Mouse (Mus musculus) kidney, postnatal 4 days (tissue): ENCODE data around the gene Eif4e1b.
A peak's percentile ranks its signal among the peaks of the same experiment; 100 is the strongest.

Source experiments
- DNase-seq, 2 experiments: peaks; one replicate each; pipeline ENCODE4 v3.0.0; 2021; ENCODE audit warnings: mixed read lengths in 2 of 2

Gene Eif4e1b

DNA sequence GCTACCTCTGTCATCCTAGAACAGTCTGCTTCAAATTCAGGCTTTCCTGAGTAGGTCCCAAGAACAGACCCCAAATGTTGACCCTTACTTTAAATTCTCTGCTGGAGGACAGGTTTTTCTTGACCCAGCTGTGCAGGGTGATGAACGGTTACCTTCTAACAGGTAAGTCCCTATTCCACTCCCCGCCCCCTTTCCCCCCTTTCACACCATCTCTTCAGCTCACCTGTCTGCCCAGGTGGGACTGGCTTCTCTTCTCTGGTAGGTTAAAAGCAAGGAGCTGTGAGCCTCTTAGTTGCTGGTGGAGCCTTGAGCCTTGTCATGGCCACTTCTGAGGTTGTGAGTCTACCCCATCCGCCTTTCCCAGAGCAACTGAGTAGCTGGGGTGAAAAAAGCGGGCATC, at the start of gene Eif4e1b:
TSS of gene Eif4e1b (plus strand) at position 301 of the 400 bp plus-strand sequence.
- DNase-seq, result no peak

DNA sequence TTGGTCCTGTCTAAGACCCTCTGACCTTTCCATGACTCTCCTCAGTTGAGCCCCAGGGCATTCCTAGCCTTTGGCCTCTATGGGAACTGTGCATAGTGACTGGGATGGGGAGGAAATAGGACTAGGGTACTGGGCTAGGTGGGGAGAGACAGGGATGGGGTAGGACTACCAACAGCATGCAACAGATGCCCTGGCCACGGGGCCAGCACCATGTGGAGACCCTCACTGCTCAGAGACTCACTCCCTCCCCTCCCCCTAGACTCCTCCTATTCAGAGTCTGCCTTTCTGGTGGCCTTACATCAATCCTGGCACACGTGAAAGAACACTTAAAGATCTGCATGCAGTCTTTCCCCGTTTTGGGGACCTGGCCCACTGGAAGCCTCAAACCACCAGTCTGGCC, 46.9 kb upstream of the Eif4e1b start:
- no peak for DNase-seq

DNA sequence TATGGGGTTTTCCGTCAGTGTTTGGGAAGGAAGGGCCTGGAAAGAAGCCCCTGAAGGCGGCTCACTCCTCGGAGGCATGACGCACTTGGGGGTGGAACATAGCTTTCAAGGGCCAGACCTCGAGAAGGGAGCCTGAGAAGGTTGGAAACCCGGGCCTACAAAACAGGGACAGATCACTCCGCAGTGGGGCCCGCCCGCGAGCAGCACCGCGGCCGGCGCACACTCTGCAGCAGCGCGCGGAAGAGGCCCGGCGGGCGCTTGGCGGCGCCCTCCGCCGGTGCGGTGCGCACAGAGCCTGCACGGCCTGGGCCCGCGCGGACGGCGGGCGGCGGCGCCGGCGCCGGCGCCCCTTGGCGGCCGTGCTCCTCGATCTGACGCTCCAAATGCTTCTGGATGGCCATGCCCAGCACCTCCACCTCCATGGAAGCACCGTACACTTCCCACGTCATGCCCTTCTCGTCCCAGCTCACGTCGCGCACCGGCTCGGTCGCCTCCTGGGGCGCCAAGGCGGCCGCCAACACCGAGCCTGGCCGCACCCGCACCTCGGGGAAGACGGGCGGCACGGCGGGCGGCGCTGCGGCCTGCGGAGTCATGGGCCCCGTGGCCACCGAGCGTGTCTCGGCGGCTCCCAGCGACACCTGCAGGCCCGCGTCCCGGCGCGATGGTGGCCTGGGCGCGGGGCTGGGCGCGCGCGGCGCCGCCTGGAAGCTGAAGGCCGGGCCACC, 46.1 kb upstream of the Eif4e1b start:
- peak; percentile 34 to 64 for DNase-seq

DNA sequence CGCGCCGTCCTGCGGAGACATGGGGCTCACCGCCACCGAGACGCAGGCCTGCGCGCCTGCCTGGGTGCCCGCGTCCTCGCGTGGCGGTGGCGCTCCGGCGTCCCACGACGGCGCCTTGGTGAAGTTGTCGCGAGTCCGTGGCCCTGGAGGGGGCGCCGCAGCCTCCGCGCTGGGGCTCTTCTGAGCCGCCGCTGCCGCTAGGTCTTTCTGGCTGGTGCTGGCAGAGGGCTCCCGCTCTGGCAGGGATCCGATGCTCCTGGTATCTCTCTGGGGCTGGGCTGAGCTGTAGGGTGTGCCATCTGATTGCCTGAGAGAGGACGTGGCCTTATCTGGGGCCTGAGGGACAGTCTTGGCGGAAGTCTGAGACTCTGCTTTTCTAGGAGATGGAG, 45.6 kb upstream of the Eif4e1b start:
- DNase-seq, result no peak

DNA sequence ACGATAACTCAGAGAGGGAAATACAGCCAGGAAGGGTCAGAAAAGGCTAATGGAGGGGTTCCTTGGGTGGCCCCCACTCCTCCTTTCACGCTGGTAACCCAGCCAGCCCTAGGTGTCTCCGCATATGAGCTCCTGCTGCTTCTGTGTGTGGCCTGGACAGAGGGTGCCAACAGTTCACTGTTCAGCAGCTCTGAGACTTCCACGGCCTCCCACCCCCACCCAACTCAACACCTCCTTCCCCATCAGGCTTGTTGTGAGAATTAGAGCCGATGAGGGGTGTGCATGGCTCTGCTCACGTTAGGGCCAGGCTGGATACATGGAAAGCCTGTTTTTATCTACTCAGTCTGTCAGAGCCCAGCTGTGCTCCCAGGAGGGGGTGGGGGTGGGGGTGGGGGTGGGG, 37.7 kb upstream of the Eif4e1b start:
- no peak for DNase-seq

DNA sequence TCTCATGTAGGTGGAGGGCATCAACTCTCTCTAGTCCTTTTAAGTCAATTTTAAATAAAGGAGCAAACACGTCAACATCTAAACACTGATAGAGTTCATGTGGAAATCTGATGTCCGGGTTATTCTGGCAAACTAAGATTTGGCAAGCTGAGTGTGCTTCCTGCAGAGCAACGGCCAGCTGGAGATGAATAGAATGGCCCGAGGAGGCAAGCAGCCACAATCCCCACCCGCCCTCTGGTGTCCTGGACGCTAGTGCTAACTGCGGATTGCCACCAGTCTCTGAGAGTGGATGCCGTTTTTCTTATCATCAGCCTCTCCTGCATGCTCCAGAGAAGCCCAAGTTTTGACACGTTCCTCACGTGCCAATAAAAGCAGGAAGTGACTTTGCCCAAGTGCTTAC, 36.9 kb upstream of the Eif4e1b start:
- no peak for DNase-seq

DNA sequence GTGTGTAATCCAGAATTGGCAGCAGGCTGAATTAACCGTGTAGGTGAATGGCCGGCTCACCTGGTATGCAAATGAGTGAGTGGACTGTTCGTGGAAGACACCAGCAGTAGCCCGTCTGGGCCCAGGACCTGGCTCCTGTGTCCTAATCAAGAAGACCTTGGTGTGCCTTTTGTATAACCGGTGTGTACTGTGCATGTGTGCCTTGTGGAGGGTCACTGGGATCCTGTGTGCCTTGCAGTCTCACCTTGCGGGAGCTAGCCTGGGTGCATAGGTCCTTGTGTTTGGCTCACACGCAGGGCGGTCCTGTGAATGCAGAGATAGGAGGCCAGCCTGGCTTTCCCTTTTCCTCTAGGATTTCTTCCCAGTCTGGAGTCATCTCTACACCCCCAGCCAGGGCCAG, 35.6 kb upstream of the Eif4e1b start:
- DNase-seq, result no peak

DNA sequence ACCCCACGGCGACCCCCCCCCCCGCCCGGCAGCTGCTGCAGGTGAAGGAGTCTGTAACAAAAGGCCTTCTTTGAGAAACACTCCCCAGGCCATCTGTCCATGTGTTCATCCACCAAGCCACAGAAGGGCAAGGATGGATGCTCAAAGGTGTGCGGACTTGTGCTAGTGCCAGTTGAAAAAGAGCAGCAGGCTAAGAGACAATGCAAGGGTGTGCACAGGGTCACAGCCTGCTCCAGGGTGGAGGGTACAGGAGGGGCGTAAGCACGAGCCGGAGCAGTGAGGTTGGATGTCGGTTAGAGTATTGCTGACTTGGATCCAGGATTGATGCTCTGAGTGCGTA, 35.1 kb upstream of the Eif4e1b start:
- no peak for DNase-seq

DNA sequence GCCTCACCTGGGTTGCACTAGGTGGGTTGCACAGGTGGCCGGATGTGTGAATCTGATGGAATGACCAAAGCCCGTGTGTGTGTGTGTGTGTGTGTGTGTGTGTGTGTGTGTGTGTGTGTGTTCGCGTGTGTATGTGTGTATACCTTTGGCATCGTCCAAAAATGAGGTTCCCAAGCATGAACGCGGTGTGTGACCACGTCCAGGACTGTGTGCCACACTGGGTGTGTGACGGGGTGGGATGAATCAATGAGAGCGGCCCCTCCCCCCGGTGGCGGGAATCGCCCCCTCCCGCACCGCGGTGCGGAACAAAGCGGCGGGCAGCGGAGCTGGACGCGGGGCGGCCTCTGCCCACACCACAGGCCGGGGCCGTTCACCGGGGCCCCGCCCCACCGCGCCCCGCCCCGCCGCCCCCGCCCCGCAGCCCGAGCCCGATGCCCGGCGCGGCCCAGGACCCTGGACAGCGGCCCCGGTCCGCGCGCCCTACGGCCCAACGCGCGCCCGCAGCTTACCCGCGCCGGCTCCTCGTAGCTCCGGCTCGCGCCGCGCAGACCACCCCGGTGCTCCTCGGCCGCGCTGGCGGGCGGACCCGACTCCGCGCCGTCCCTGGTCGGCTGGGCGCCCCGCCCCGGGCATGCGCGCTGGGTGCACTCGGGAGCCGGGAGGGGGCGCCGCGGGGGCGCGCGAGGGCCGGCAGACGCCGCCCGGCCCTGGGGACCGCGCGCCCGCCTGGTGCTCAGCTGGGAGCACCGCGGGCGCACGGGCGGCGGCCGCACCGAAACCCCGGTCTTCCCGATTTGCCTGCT, 34.5 kb upstream of the Eif4e1b start:
- peak; percentile 69 to 78 for DNase-seq

DNA sequence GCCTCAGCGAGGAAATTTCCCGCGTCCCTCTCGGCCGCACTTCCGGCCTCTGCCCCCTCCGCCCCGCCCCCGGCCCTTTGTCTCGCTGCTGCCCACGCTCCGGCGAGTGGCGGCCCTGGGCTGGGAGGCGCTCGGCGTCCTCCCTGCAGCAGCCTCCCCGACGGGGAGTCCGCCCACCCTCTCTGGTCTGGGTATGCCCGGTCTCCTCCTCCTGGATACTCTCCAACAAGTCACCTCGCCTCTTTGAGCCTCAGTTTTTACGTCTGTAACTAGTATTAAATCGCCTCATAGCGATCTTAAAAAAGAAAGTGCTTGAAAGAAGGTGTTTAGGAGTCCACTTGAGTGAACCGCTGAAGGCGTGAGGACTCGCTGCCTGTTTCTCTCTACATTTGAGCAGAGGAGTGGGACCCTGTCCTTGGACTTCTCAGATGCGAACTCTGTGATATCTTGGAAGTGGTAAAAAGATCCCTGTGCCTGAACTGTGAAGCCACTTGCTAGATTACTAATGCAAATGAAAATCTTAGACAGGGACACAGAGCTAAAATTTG, 33.9 kb upstream of the Eif4e1b start, which contains the start of gene Gprin1:
TSS of gene Gprin1 (minus strand) at position 11 of the 548 bp plus-strand sequence.
- DNase-seq, result no peak

DNA sequence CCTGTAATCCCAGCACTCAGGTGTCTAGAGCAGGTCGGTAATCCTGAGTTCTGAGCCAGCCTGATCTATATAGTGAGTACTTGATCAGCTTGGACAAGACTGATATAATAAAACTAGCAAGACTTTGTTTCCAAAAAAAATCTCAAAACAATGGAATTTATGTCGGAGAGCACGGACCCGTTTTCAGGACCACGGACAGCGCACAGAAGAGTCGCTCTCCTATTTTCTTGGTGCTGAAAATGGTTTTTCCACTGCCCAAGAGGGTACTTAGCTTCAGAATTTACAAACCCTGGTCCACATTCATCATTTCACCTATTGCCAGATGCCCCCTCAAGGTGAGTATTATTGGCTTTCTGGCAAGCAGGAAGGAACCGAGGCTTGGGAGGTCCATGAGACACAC, 33.1 kb upstream of the Eif4e1b start:
- peak; percentile 73 to 77 for DNase-seq

DNA sequence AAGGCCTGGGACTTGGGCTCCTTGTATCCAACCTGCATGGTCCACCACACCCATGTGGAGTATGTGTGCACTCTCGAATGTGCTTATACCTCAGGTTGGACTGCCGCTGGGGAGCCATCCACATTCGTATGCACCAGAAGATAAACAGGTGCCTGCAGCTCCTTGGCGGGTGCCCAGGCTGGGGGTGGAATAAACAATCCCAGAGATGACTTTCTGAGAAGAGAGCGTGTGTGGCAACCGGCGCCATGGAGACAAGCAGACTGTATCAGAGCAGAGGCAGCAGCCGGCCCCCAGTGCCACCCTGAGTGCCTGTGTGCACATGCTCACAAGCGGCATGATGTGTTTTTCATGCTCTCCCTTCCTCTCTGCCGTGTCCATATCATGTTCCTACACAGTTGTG, 31.1 kb upstream of the Eif4e1b start:
- DNase-seq, result no peak

DNA sequence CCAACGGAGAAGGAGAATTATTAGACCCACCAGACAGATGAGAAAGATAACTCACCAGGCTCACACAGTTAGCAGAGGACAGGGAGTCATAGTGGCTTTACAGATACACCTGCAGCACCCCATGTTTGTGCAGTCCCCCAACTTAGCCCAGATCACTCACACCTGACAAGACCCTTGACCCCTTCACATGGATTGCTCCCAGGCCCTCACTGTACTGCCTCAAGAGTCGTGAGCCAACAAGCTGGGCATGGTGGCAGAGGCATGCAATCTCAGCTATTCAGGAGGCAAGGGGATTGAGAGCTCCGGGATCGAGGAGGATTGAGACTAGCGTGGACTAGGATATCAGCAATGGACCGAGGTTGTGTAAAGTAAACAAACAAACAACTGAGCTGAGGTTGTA, 30.1 kb upstream of the Eif4e1b start:
- no peak for DNase-seq

DNA sequence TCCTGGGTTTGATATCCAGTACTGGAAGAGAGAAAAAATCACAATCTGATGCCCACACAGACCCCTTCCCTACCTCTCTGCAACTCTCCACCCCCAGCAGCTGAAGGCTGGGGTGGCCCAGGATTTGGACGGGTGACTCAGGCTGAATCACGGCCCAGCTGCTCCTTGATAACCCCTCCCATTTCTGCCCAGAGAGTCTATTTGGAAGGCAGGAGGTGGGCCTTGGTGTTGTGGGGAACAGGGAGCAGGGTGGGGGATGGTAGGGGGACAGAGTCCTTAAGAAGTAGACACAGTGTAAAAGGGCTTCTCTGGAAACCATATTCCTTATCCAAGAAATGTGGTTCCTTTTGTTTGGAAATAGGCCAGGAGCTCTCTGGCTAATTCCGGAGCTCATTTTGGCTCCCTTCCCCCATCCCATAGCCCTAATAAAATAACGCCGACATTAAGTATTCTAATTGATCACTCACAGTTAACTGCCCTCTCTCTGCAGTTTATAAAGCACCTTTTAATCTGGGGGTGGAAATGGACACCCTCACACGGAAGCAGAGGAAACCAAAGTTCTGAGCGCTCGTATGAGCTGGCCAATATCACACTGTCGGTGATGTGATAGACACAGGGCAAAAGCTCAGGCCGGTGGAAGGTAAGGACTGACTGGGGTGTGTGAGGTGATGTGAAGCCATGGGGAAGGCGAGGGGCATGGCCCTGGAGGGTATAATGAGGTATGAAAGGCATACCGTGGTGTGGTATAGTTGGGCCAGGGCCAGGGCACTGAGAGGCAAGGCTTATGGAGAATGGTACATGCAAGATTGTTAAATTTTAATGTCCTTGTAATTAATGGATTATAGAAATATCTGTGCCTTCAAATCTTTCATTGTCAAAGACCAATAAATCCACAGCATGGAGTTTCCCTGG, 29.4 kb upstream of the Eif4e1b start:
- DNase-seq, result no peak

DNA sequence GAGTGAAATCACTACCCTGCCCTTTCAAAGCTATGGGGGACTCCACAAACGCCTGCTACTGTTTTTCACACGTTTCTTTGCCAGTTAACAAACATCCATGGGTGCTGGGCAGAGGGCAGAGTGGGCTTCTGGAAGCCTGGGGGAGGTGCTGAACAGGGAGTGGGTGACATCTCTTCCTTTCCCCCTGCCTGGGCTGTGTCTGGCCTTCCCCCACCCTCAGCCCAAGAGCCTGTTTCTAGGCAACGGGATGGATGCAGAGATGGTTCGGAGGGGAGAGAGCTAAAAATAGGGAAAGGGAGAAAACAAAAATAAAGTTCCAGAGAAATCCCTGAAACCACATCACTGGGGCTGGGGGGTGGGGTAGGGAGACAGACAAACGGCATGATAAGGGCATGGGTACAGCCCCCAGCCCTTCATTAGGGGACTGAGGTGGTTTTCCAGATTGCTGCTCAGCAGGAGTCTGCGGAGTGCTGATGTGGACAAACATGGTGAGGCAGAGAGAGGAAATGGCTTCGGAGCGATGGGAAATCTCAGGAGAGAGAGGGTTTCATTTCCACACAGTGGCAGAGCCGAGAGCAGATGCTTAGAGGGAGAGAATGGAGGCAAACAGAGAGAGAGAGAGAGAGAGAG, 28.5 kb upstream of the Eif4e1b start:
- DNase-seq, result no peak

DNA sequence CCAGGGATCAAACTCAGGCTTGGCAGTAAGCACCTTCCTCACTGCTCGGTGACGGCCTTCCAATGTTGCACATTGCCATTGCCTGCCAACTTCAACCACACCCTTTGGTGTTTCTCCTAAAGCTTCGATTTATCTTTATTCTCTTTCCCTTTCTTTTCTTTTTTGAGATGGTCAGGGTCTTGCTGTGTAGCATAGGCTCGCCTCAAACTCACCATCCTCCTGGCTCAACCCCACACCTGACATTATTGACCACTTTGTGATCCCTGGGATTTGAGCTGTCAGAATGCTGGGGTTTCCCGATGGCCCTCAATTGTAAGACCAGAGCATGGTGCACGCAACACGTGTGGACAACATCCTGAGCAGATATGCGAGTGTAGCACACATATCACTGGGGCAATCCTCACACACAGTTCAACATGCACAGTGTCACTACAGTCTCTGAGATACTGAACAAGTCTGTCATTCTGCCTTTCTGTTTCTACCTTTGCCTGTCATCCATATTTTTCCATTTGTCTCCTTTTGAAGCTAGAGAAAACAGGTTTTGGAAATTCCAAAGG, 27.6 kb upstream of the Eif4e1b start:
- DNase-seq, result no peak

DNA sequence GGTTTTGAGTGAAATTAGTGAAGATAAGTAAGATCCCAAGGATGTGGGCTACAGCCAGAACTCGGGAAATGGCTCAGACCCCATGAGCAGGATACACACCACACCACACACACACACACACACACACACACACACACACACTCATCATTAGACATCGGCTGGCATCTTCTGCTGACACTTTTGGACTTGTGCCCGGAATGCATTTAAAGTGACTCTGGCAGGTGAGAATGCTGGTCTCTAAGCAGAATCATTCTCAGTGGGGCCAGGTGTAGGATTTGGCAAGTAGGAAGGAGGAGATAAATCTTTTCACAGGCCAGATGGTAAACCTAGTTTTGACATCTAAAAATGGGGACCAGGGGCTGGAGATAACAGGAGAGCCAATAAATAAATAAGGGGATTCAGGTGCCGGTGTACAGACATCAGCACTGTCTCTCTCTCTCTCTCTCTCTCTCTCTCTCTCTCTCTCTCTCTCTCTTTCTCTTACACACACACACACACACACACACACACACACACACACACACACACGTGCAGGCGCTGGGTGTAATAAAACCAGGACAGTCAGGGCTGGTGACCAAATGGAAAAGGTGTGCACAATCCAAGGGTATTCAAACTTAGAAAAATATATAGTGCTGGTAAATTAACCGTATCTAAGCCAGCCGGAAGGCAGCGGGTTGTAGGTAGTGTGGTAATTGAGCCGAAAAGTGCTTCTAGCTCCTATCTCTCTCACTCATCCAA, 26.5 kb upstream of the Eif4e1b start:
- DNase-seq, result no peak

DNA sequence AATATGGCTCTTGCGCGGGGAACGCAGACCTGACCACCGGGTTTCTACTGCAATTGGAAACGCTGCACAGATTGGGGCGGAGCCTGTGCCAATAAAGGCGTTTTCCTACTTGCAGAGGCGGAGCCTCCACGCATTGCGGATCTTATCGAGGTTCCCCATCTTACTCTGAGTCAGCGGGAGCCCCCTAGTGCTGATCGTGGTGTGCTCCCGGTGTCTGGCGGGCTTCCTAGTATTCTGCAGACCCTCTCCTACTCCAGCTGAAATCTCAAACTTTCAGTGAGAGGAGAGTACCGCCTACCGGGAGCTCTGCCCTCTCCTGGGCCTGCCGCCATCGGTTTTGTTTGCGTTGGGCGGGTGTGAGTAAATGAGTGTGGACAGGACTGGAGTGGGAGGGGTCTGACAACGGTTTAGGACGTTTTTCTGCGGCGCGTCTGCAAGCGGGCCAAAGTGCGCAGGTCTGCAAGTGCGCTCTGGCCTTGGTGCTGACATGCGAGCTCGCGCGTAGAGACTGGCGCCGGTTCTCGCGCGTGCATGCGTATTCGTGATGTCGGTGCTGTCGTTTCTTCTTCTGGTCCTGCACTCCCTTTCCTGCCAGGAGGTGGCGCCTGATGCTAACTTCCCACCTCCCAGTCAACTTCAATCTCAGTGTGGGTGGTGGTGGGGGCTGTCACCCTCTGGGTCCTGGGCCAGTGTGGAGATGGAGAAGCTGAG, 25.6 kb upstream of the Eif4e1b start:
- peak; percentile 93 to 96 for DNase-seq

DNA sequence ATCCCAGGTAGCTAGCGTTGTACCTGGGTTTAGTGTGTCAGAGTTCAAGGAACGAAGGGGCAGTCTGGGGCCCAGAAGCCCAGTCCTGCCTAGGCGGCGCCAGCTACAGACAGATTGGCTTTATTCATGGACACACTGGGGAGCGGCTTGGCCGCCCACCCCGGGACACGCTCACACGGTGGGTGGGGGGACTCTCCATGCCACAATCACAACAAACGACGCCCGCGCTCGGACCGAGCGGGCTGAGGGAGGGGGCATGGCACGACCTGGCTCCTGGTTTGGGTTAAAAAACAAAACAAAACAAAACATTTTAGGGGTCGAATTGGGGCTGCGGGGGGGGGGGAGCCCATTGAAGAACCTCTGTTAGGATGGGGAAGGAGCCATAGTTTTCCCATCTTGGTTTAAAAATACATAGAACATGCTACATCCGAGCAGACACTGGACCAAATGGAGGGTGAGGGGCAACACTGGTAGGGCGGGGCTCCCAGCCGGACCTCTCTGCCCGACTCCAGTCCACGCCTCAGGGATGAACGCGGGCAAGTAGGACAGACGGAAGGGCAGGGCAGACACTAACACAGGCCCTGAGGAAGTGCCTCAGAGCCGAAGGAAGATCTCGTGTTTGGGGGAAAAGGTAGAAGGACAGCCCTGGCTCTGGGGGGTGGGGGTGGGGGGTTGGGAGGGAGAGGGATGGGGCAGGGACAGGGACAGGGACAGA, 24.9 kb upstream of the Eif4e1b start:
- DNase-seq, result no peak

DNA sequence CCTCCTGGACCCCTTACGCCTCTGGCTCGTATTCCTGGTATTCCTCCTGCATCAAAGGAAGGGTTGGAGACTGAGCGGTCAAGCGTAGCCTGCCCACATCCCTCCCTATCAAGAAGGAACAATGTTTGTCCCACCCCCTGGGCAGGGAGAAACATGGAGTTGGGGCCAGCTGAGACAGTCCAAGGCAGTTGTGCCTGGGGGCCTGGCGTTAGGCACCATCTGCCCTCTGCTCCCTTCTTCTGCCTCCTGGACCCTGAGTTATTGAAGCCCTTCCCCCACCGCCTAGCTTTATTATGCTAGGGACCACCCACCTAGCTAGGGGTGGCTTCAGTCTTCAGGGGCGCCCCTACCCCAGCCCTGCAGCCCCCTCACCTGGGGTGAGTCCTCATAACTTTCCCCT, 24.3 kb upstream of the Eif4e1b start:
- no peak for DNase-seq
